Mouse (Mus musculus): ENCODE results near the gene Med27. TPM values are rescaled to one million over a fixed set of nuclear protein-coding genes. Genes with fewer than 3 reads are reported as not detected.

Med27 gene
- polyA plus RNA-seq (2015; fragmentation: Nextera tagmentation; extraction: Ambion mirVana), result 52.7 and 53.3 TPM in 2 replicates

- Histone ChIP-seq H3K4me3 (replicated peaks) (peak within 1 kb of the TSS; percentile 74), H3K9me3 (replicated peaks) (no peaks in the 10 kb centered on the region), H3K4me1 (peaks cover 9% of the 10 kb centered on the region), H3K9ac (peak within 1 kb of the TSS; percentile 67), H3K27me3 (peaks cover 13% of the 10 kb centered on the region; the same call in 1 of the 2 replicates), H3K4me2 (peak within 1 kb of the TSS; percentile 83), H3K36me3 (peaks cover 20% of the 10 kb centered on the region), H3K27ac (no peak within 1 kb of the TSS)
- under 1% methylated on average over 41 of the region's 41 CpGs for WGBS
- ATAC-seq (replicated peaks; ENCODE audit: low FRiP score), result peak; percentile 95
These were observed at the start of gene Med27 for GRCm38 (mm10) chr2:29346629-29347271. Gene Med27 (plus strand): TSS chr2:29346819.

GRCm38 (mm10) chr2:29309966-29310365 lies 36.7 kb upstream of the Med27 start:
- H3K36me3 ChIP-seq, result no peaks in the 10 kb centered on the region
- no peak for ATAC-seq (replicated peaks; ENCODE audit: low FRiP score)
- H3K27me3 ChIP-seq, result no peaks in the 10 kb centered on the region
- H3K27ac ChIP-seq, result no peak overlapping the region
- H3K9ac ChIP-seq, result no peak overlapping the region
- H3K4me1 ChIP-seq, result no peaks in the 10 kb centered on the region
- 48% methylated on average over 7 of the region's 7 CpGs for WGBS
- H3K4me3 ChIP-seq (replicated peaks), result no peak overlapping the region
- no peaks in the 10 kb centered on the region for H3K9me3 ChIP-seq (replicated peaks)
- no peak overlapping the region for H3K4me2 ChIP-seq

- no peak for ATAC-seq (replicated peaks; ENCODE audit: low FRiP score)
- H3K27me3 ChIP-seq, result no peaks in the 10 kb centered on the region
- no peak overlapping the region for H3K4me2 ChIP-seq
- no peak overlapping the region for H3K9ac ChIP-seq
- no peaks in the 10 kb centered on the region for H3K4me1 ChIP-seq
- H3K9me3 ChIP-seq (replicated peaks), result no peaks in the 10 kb centered on the region
- no peak overlapping the region for H3K4me3 ChIP-seq (replicated peaks)
- H3K27ac ChIP-seq, result no peak overlapping the region
- 84% methylated on average over 5 of the region's 5 CpGs for WGBS
- H3K36me3 ChIP-seq, result no peaks in the 10 kb centered on the region
These were observed 34.6 kb upstream of the Med27 start for GRCm38 (mm10) chr2:29312058-29312457.

GRCm38 (mm10) chr2:29317906-29318470 lies 28.6 kb upstream of the Med27 start:
- no peaks in the 10 kb centered on the region for H3K4me1 ChIP-seq
- WGBS, result 72% methylated on average over 4 of the region's 4 CpGs
- H3K36me3 ChIP-seq, result no peaks in the 10 kb centered on the region
- no peaks in the 10 kb centered on the region for H3K27me3 ChIP-seq
- no peak overlapping the region for H3K4me2 ChIP-seq
- no peak overlapping the region for H3K9ac ChIP-seq
- H3K27ac ChIP-seq, result no peak overlapping the region
- H3K9me3 ChIP-seq (replicated peaks), result no peaks in the 10 kb centered on the region
- H3K4me3 ChIP-seq (replicated peaks), result no peak overlapping the region
- no peak for ATAC-seq (replicated peaks; ENCODE audit: low FRiP score)

- WGBS, result 83% methylated on average over 3 of the region's 3 CpGs
- ATAC-seq (replicated peaks; ENCODE audit: low FRiP score), result no peak
These were observed 28.0 kb upstream of the Med27 start for GRCm38 (mm10) chr2:29318596-29318995.

GRCm38 (mm10) chr2:29320229-29320751 lies 26.3 kb upstream of the Med27 start:
- Histone ChIP-seq H3K27me3 (no peaks in the 10 kb centered on the region), H3K4me1 (no peaks in the 10 kb centered on the region), H3K4me3 (replicated peaks) (no peak overlapping the region), H3K9me3 (replicated peaks) (no peaks in the 10 kb centered on the region), H3K9ac (no peak overlapping the region), H3K27ac (no peak overlapping the region), H3K4me2 (no peak overlapping the region), H3K36me3 (no peaks in the 10 kb centered on the region)
- WGBS, result 63% methylated on average over 11 of the region's 11 CpGs
- no peak for ATAC-seq (replicated peaks; ENCODE audit: low FRiP score)

More at GRCm38 (mm10) chr2:29318596-29318995, 28.0 kb upstream of the Med27 start:
- Histone ChIP-seq H3K9me3 (replicated peaks) (no peaks in the 10 kb centered on the region), H3K9ac (no peak overlapping the region), H3K36me3 (no peaks in the 10 kb centered on the region), H3K4me1 (no peaks in the 10 kb centered on the region), H3K27me3 (no peaks in the 10 kb centered on the region), H3K4me2 (no peak overlapping the region), H3K4me3 (replicated peaks) (no peak overlapping the region), H3K27ac (no peak overlapping the region)

- no peak for ATAC-seq (replicated peaks; ENCODE audit: low FRiP score)
- Histone ChIP-seq H3K4me2 (no peak overlapping the region), H3K9me3 (replicated peaks) (no peaks in the 10 kb centered on the region), H3K4me3 (replicated peaks) (no peak overlapping the region), H3K27me3 (no peaks in the 10 kb centered on the region), H3K36me3 (no peaks in the 10 kb centered on the region), H3K4me1 (no peaks in the 10 kb centered on the region), H3K9ac (no peak overlapping the region), H3K27ac (no peak overlapping the region)
- WGBS, result 81% methylated on average over 6 of the region's 6 CpGs
These were observed 25.8 kb upstream of the Med27 start for GRCm38 (mm10) chr2:29320780-29321179.

DNA sequence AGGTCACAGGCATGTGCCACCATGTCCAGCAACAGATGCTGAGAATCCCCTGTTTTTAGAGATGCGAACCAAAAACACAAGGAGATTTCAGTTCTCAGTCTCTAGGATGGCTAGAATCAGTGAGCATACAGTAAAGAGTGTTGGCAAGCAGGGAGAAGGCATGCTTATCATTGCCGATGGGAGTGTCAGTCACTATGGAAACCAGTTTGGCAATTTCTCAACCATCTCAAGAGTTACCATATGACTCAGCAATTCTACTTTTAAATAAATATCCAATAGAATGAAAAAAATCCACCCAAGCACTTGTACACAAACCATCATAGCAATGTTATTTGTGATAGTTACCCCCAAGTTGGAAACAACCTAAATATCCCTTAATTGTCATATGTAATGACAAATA lies 22.2 kb upstream of the Med27 start:
- H3K27me3 ChIP-seq, result no peaks in the 10 kb centered on the region
- no peak overlapping the region for H3K4me3 ChIP-seq (replicated peaks)
- H3K4me2 ChIP-seq, result no peak overlapping the region
- no peak overlapping the region for H3K27ac ChIP-seq
- no peaks in the 10 kb centered on the region for H3K36me3 ChIP-seq
- H3K4me1 ChIP-seq, result no peaks in the 10 kb centered on the region
- no peak overlapping the region for H3K9ac ChIP-seq
- no peaks in the 10 kb centered on the region for H3K9me3 ChIP-seq (replicated peaks)
- 85% methylated on average over 2 of the region's 2 CpGs for WGBS
- no peak for ATAC-seq (replicated peaks; ENCODE audit: low FRiP score)

- no peak overlapping the region for H3K27ac ChIP-seq
- H3K4me3 ChIP-seq (replicated peaks), result no peak overlapping the region
- no peaks in the 10 kb centered on the region for H3K27me3 ChIP-seq
- H3K9ac ChIP-seq, result no peak overlapping the region
- WGBS, result 97% methylated on average over 1 of the region's 1 CpGs
- no peak overlapping the region for H3K4me2 ChIP-seq
- H3K4me1 ChIP-seq, result no peaks in the 10 kb centered on the region
- H3K36me3 ChIP-seq, result no peaks in the 10 kb centered on the region
- no peaks in the 10 kb centered on the region for H3K9me3 ChIP-seq (replicated peaks)
- no peak for ATAC-seq (replicated peaks; ENCODE audit: low FRiP score)
These were observed 16.1 kb upstream of the Med27 start for GRCm38 (mm10) chr2:29330471-29330870.

DNA sequence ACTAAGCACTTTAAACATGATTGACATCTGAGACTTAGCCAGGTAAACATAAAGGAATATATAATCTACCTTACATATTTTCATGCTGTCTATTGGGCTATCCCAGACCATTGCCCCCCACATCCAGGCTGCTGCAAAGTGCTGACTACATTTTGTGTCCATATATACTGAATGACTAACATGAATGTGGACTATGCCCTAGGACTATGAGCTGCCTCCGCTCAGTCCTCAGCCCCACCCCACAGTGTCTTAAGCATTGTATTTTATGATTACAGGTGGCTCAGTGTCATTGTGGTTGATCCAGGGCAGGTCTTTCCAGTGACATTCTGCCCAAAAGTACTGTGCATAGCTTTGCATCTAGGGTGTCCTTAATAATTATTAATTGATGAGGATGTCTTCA lies 8.2 kb upstream of the Med27 start:
- no peaks in the 10 kb centered on the region for H3K9me3 ChIP-seq (replicated peaks)
- WGBS, result 90% methylated on average over 1 of the region's 1 CpGs
- H3K4me2 ChIP-seq, result no peak overlapping the region
- ATAC-seq (replicated peaks; ENCODE audit: low FRiP score), result no peak
- no peaks in the 10 kb centered on the region for H3K4me1 ChIP-seq
- no peak overlapping the region for H3K27ac ChIP-seq
- H3K9ac ChIP-seq, result no peak overlapping the region
- H3K27me3 ChIP-seq, result peaks cover 18% of the 10 kb centered on the region
- no peaks in the 10 kb centered on the region for H3K36me3 ChIP-seq
- no peak overlapping the region for H3K4me3 ChIP-seq (replicated peaks)

DNA sequence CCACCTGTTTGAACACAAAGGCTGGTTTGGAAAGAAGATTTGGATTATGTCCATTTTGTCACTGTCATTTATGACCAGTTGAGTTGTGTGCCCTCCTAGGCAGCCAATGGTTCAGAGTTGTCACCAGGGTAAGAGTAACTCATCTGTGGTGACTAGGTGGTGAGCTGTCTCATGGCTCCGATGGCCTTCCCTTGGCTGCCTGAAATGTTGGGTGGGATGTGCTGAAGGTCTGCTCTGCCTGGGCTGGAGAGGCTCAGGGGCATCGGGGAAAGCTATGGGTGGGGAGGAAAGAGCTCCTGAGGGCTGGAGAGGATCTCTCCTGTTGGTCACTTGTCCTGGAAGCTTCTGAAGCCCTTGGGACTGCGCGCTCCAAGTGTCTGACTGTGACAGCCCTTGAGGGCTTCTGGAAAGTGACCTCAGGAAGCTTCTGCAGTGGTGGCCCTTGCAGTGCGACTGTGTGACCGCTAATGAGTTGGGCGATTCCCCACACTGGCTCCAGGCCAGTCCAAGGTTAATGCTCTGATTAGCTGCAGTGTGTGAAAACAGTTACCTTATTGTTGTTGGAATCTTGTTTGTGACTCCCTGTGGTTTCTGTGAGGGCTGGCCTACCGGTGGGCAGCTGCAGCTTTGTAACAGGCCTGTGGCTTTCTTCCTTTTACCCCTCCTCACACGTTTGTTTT lies 12.2 kb downstream of the Med27 start:
- Histone ChIP-seq H3K36me3 (peaks cover 6% of the 10 kb centered on the region), H3K4me3 (replicated peaks) (no peak overlapping the region), H3K27ac (no peak overlapping the region), H3K4me1 (peaks cover 10% of the 10 kb centered on the region; the same call in 1 of the 2 replicates), H3K9ac (no peak overlapping the region), H3K9me3 (replicated peaks) (no peaks in the 10 kb centered on the region), H3K27me3 (no peaks in the 10 kb centered on the region), H3K4me2 (no peak overlapping the region)
- WGBS, result 55% methylated on average over 9 of the region's 9 CpGs
- ATAC-seq (replicated peaks; ENCODE audit: low FRiP score), result no peak

DNA sequence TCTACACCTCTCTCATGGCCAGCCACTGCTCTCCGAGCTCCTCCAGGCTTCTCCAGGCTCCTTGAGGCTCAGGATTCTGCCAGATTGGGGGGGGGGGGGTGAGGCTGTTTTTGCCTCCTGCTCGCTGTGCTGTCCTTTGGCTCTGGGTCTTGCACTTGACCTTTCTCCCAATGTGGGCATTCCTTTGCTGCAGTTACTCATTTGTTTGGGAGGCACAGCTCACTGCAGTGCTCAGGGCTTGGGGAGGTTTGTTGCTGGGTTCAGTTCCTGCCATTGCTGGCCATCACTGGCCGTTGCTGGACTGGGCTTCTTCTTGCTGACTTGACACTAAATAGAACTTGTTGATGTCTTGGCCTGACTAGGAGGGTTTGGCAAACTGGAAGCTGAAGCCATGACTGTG lies 14.3 kb downstream of the Med27 start:
- H3K4me1 ChIP-seq, result peaks cover 10% of the 10 kb centered on the region; the same call in 1 of the 2 replicates
- H3K9me3 ChIP-seq (replicated peaks), result no peaks in the 10 kb centered on the region
- H3K27me3 ChIP-seq, result no peaks in the 10 kb centered on the region
- H3K4me2 ChIP-seq, result no peak overlapping the region
- 0 out of 2 replicates have a peak, but pooled peaks cover under 1% of the 10 kb centered on the region for H3K36me3 ChIP-seq
- no peak overlapping the region for H3K27ac ChIP-seq
- no peak overlapping the region for H3K9ac ChIP-seq
- ATAC-seq (replicated peaks; ENCODE audit: low FRiP score), result no peak
- WGBS, result 70% methylated on average over 3 of the region's 3 CpGs
- no peak overlapping the region for H3K4me3 ChIP-seq (replicated peaks)

All from kidney, embryonic 15.5 days (tissue).